Mouse (Mus musculus) stomach, embryonic 14.5 days (tissue): ENCODE measurements around the gene Chrnb4. TPM values are rescaled to one million over a fixed set of nuclear protein-coding genes. Genes with fewer than 3 reads are reported as not detected.

Experiments
- ATAC-seq: fragments of 200-750 bp; cut with Nextera tagmentation; 2 replicates; pipeline ENCODE4 v1.8.0; 2017; ENCODE audit warnings: low read depth, moderate TSS enrichment; ENCODE audit not compliant: insufficient number of reproducible peaks, insufficient read depth, low FRiP score
- H3K27ac ChIP-seq: fragments of 300-500 bp; sonication (generic); 2 replicates; pipeline ENCODE4 v1.5.1; 2014; ENCODE audit warnings: mild to moderate bottlenecking, low read length, moderate library complexity, mixed read lengths
- H3K27me3 ChIP-seq: fragments of 300-500 bp; sonication (generic); 2 replicates; pipeline ENCODE4 v1.6.1; 2014; ENCODE audit warnings: low read length, control low read depth, mixed read lengths; ENCODE audit not compliant: control insufficient read depth, insufficient read depth
- H3K36me3 ChIP-seq: fragments of 300-500 bp; sonication (generic); 2 replicates; pipeline ENCODE4 v1.6.1; 2014; ENCODE audit warnings: mild to moderate bottlenecking, control low read depth, low read length, moderate library complexity, mixed read lengths; ENCODE audit not compliant: control insufficient read depth, insufficient read depth
- H3K4me1 ChIP-seq: fragments of 300-500 bp; sonication (generic); 2 replicates; pipeline ENCODE4 v1.6.1; 2014; ENCODE audit warnings: low read length, control low read depth, mixed read lengths; ENCODE audit not compliant: control insufficient read depth, insufficient read depth
- H3K4me2 ChIP-seq: fragments of 300-500 bp; sonication (generic); replicated peaks from 2 replicates; pipeline ENCODE4 v1.6.1; 2014; ENCODE audit warnings: low read depth, low read length, control low read depth
- H3K4me3 ChIP-seq: fragments of 300-500 bp; sonication (generic); 2 replicates; pipeline ENCODE4 v1.5.1; 2014; ENCODE audit warnings: low read depth, low read length, control low read depth
- H3K9ac ChIP-seq: fragments of 300-500 bp; sonication (generic); replicated peaks from 2 replicates; pipeline ENCODE4 v1.6.1; 2014; ENCODE audit warnings: low read depth, mild to moderate bottlenecking, control low read depth, low read length, moderate library complexity, mixed read lengths
- H3K9me3 ChIP-seq: fragments of 300-500 bp; sonication (generic); 2 replicates; pipeline ENCODE4 v1.6.1; 2016; ENCODE audit warnings: low read depth, low read length, control low read depth; ENCODE audit not compliant: control insufficient read depth
- whole genome bisulfite sequencing: fragments of 180-500 bp; shearing (Covaris S2); extraction: QIAGEN DNeasy Blood & Tissue Kit; methylation state at CpG from one replicate; pipeline ENCODE4 v1.1.7; 2014; 5-methylcytosine and 5-hydroxymethylcytosine counted together
- polyA plus RNA-seq: library from polyadenylated mRNA; unstranded; fragments of >200 nt; fragmentation: Nextera tagmentation; extraction: Ambion mirVana; gene quantifications from 2 replicates; pipeline ENCODE4 v1.2.1, GENCODE M21; 2014

Chrnb4 gene
- polyA plus RNA-seq, 1 experiment from 2014 or later: 7.6 TPM

DNA sequence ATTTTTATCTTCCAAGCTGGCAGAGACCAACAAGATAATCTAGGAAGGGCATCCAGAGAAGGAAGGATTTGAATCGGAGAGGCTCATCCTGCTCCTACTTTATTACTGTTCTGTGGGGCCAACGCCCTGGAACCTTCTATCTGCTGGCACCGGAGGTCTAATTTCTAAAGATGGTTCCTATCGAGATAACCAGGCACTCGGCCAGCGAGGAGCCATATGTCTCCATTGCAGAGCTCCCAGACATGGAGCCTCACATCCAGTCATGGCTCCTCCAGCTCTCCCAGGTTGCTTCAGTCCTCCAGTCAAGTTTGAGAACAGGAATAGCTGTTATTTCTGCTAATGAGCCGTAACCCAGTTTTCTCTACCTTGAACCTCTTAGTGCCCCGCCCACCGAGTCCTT is 16.7 kb upstream of the Chrnb4 start:
- ATAC-seq: no peak
- 88% methylated on average over 9 of the region's 9 CpGs for WGBS
- H3K27ac ChIP-seq: no peak overlapping the region
- no peak overlapping the region for H3K9ac ChIP-seq
- H3K4me1 ChIP-seq: no peaks in the 10 kb centered on the region
- H3K27me3 ChIP-seq: no peaks in the 10 kb centered on the region
- no peaks in the 10 kb centered on the region for H3K9me3 ChIP-seq
- no peak overlapping the region for H3K4me3 ChIP-seq
- H3K36me3 ChIP-seq: no peaks in the 10 kb centered on the region
- no peak overlapping the region for H3K4me2 ChIP-seq

DNA sequence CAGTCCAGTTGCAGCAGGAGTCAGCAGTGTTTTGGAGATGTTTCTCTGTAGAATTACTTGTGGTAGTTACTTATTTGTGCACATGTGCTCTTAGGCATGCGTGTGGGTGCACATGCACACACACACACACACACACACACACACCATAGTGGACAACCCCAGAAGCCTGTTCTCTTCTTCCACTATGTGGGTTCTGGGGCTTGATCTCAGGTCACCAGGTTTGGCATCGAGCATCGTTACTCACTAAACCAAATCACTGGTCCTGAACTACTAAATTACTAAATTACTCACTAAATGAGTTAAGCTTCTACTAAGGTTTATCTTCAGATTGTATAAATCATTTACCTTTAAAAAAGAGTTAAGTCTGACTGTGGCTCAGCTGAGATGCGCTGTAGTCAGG is 9.5 kb upstream of the Chrnb4 start:
- H3K27ac ChIP-seq: no peak overlapping the region

DNA sequence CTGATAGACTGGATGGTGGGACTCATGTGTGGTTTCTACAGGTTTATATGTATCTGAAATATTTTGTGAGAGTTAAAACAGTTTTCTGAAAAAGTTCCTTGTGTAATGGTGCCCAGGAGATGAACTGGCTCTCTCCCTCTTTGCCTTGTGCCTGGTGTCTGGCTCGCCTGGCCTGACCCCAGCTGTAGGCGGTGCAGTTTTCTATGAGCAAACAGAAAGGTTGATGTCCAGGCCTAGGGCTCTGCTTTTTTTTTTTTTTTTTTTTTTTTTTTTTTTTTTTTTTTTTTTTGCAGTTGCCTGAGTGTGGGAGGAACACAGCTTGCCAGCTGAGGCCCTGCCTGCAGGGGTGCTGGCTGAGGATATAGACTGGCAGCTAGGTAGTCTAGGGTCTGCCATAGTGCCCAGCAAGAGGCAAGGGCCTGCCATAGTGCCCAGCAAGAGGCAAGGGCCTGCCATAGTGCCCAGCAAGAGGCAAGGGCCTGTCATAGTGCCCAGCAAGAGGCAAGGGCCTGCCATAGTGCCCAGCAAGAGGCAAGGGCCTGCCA is 6.9 kb upstream of the Chrnb4 start:
- ATAC-seq: no peak
- WGBS: 81% methylated on average over 2 of the region's 2 CpGs
- H3K4me1 ChIP-seq: no peaks in the 10 kb centered on the region
- H3K27ac ChIP-seq: no peak overlapping the region
- no peak overlapping the region for H3K4me2 ChIP-seq
- no peak overlapping the region for H3K9ac ChIP-seq
- no peaks in the 10 kb centered on the region for H3K36me3 ChIP-seq
- no peaks in the 10 kb centered on the region for H3K27me3 ChIP-seq
- H3K4me3 ChIP-seq: no peak overlapping the region
- no peaks in the 10 kb centered on the region for H3K9me3 ChIP-seq

More for the DNA sequence above, 9.5 kb upstream of the Chrnb4 start:
- WGBS: 95% methylated on average over 4 of the region's 4 CpGs
- no peak overlapping the region for H3K9ac ChIP-seq
- no peaks in the 10 kb centered on the region for H3K9me3 ChIP-seq
- no peaks in the 10 kb centered on the region for H3K36me3 ChIP-seq
- no peak for ATAC-seq
- no peak overlapping the region for H3K4me2 ChIP-seq
- no peaks in the 10 kb centered on the region for H3K4me1 ChIP-seq
- H3K4me3 ChIP-seq: no peak overlapping the region
- H3K27me3 ChIP-seq: no peaks in the 10 kb centered on the region

DNA sequence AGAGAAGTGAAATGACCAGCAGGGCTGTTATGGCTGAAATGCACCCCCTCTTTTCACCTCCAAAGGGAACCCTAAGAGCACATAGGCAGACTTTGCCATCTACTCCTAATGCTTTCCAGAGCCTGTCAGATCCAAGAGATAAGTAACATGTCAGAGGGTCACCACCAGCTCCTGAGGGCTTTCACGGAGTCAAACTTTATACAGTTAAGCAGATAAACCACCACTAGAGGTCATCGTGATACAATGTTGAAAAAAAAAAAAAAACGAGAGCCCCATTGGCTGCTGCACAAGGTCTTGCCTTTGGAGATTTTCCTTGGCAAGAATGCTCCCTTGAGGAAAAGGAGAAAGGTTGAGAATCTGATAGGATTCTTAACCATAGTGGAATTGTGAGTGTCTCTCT is 1.8 kb downstream of the Chrnb4 start:
- Histone ChIP-seq H3K9me3 (no peaks in the 10 kb centered on the region), H3K4me3 (no peak overlapping the region), H3K9ac (no peak overlapping the region), H3K4me2 (no peak overlapping the region), H3K27me3 (0 out of 2 replicates have a peak, but pooled peaks cover 3% of the 10 kb centered on the region), H3K27ac (no peak overlapping the region), H3K4me1 (no peaks in the 10 kb centered on the region), H3K36me3 (no peaks in the 10 kb centered on the region)
- 0% methylated on average over 3 of the region's 3 CpGs for WGBS
- ATAC-seq: no peak

DNA sequence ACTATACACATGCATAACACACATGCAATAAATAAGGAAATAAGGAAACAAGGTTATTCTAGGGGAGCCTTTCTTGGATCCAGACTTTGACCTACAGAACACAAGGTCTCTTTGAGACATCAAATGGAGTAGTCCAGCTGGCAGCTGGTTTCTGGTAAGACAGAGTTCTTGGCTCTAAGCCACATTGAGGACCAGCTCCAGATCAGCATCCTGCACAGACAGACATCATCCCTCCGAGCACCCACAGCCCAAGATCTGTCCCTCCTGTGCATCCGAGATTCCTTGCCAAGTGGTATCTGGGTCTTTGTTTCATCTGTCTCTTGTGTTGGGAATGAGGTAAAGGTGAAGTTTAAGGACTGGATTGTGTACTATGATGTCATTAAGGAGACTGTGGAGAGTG is 3.6 kb downstream of the Chrnb4 start:
- Histone ChIP-seq H3K4me3 (no peak overlapping the region), H3K9me3 (no peaks in the 10 kb centered on the region), H3K36me3 (no peaks in the 10 kb centered on the region), H3K4me1 (no peaks in the 10 kb centered on the region), H3K9ac (no peak overlapping the region), H3K27ac (no peak overlapping the region), H3K4me2 (no peak overlapping the region), H3K27me3 (0 out of 2 replicates have a peak, but pooled peaks cover 3% of the 10 kb centered on the region)
- ATAC-seq: no peak
- 61% methylated on average over 2 of the region's 2 CpGs for WGBS

DNA sequence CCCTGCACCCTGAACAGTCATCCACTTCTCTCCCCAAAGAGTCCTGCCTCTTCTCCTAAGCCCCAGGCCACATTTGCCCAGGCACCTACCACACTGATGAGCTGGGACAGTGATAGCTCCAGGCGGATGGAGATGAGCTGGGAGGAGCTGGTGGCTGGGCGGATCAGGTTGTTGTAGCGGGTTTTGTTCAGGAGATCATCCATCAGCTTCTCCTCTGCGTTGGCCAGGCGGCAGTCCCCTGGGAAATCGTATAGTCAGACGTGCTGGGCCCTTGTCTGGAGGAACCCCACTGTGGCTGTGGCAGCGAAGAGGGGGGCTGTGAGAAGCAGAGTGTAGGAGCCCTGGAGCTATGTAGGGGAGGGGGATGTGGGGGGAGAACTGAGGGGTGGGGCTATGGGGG is 4.9 kb downstream of the Chrnb4 start:
- Histone ChIP-seq H3K27me3 (no peaks in the 10 kb centered on the region), H3K36me3 (no peaks in the 10 kb centered on the region), H3K27ac (no peak overlapping the region), H3K4me3 (no peak overlapping the region), H3K4me2 (no peak overlapping the region), H3K9me3 (no peaks in the 10 kb centered on the region), H3K9ac (no peak overlapping the region), H3K4me1 (no peaks in the 10 kb centered on the region)
- no peak for ATAC-seq
- 14% methylated on average over 8 of the region's 8 CpGs for WGBS

DNA sequence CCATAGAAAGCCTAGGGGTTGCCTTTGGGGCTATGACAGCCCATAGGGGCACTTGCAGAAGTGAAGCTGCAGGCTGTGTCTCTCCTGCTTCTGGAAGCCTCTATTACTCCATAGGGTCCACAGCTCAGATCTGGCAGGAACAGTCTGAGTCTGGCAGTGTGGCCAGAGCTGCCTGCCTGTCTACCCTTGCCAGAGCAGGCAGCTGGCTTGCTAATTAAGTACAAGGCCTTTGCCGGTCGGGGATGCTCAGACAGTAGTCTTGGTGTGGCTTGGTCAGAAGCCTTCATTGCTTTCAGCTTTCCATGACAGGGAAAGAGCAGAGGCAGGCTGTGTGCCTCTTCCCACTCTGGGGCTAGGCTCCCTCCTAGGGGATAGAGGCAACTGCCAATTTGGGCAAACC is 7.2 kb downstream of the Chrnb4 start:
- H3K4me1 ChIP-seq: no peaks in the 10 kb centered on the region
- no peaks in the 10 kb centered on the region for H3K27me3 ChIP-seq
- WGBS: 71% methylated on average over 2 of the region's 2 CpGs
- no peaks in the 10 kb centered on the region for H3K36me3 ChIP-seq
- no peak overlapping the region for H3K4me3 ChIP-seq
- no peaks in the 10 kb centered on the region for H3K9me3 ChIP-seq
- H3K9ac ChIP-seq: no peak overlapping the region
- no peak overlapping the region for H3K4me2 ChIP-seq
- no peak overlapping the region for H3K27ac ChIP-seq
- ATAC-seq: no peak

DNA sequence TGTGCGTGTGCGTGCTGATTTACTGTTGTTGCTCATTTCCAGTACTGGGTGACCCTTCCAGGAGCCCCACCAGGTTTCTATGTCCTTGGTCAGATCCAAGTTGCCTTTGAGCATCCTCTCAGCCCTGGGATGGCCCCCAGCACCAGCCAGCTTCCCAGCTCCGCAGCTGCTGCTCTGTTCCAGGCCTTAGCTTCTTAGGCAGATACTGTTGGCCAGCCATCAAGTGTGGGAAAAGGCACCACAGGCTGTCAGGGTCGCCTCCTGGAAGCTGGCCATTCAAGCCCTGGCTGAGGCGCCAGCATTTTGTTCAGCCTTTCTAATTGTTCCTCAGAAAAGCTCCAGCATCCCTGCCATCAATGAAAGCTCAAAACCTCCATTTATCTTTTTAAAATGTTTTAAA is 8.6 kb downstream of the Chrnb4 start:
- Histone ChIP-seq H3K27me3 (no peaks in the 10 kb centered on the region), H3K36me3 (no peaks in the 10 kb centered on the region), H3K9me3 (no peaks in the 10 kb centered on the region), H3K27ac (no peak overlapping the region), H3K4me3 (no peak overlapping the region), H3K9ac (no peak overlapping the region), H3K4me2 (no peak overlapping the region), H3K4me1 (no peaks in the 10 kb centered on the region)
- WGBS: 72% methylated on average over 5 of the region's 5 CpGs
- no peak for ATAC-seq

DNA sequence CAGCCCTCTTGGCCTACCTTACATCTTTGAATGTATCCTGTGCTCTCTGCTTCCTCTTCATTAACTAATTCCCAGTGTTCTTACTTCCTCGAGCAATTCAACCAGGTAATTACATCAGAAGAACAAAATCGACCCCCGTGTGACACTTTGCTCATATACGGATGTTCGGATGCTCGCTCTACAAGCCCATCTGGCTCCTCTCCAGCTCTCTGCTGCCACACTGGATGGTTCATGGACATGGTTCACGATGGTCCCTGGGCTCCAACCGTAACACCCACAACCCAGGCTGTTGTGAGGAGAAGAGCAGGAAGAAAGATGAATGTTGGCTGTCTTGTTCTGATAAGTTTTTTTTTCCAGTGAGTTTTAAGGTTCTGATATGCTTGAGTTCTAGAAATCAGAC is 9.6 kb downstream of the Chrnb4 start:
- Histone ChIP-seq H3K4me2 (no peak overlapping the region), H3K27ac (no peak overlapping the region), H3K9ac (no peak overlapping the region), H3K4me1 (no peaks in the 10 kb centered on the region), H3K9me3 (no peaks in the 10 kb centered on the region), H3K27me3 (no peaks in the 10 kb centered on the region), H3K36me3 (no peaks in the 10 kb centered on the region), H3K4me3 (no peak overlapping the region)
- no peak for ATAC-seq
- 78% methylated on average over 8 of the region's 8 CpGs for WGBS
